Mouse (Mus musculus): ENCODE data around the gene Sept6. TPM values are rescaled to one million over a fixed set of nuclear protein-coding genes. Genes with fewer than 3 reads are reported as not detected.

The Sept6 gene
- total and polyA plus RNA-seq, 3 experiments, result 10.7 to 52.4 (median 16.0) TPM

- Histone ChIP-seq H3K36me3 (replicated peaks) (no peaks in the 10 kb centered on the region), H3K27me3 (ENCODE audit: insufficient read depth, low read length) (peaks cover 16% of the 10 kb centered on the region)
- ATAC-seq (ENCODE audit: extremely low read depth, insufficient number of reproducible peaks, low FRiP score, poor library complexity, severe bottlenecking), result no peak
Observed at GRCm38 (mm10) chrX:37013870-37014269, 22.3 kb upstream of the Sept6 start.

GRCm38 (mm10) chrX:36991039-36991438, 555 bp downstream of the Sept6 start:
- ATAC-seq (ENCODE audit: extremely low read depth, insufficient number of reproducible peaks, low FRiP score, poor library complexity, severe bottlenecking) (no peak), DNase-seq (ENCODE audit: low spot score) (peak; percentile 4)
- Histone ChIP-seq H3K36me3 (replicated peaks) (peaks cover 6% of the 10 kb centered on the region), H3K4me1 (ENCODE audit: insufficient read depth, low read depth, low read length) (peaks cover 35% of the 10 kb centered on the region), H3K27me3 (ENCODE audit: insufficient read depth, low read length) (no peaks in the 10 kb centered on the region; the same call in 1 of the 2 replicates), H3K4me3 (ENCODE audit: low read depth, low read length) (no peak overlapping the region), H3K9me3 (replicated peaks) (no peaks in the 10 kb centered on the region)
- TF ChIP-seq TAL1 (conservative IDR thresholded peaks at IDR 0.05; ENCODE audit: low read depth, low read length), result no peak
- no peak for TF ChIP-seq CTCF (IDR thresholded peaks at IDR 0.05; ENCODE audit: low read depth, low read length)
- no peak for TF ChIP-seq POLR2AphosphoS5 (IDR thresholded peaks at IDR 0.05; ENCODE audit: insufficient replicate concordance, low read depth, low read length)
- no peak for TF ChIP-seq GATA1 (IDR thresholded peaks at IDR 0.05; ENCODE audit: borderline replicate concordance, low read length)
- TF ChIP-seq GATA2 (IDR thresholded peaks at IDR 0.05; ENCODE audit: borderline replicate concordance, low read depth, low read length), result no peak

More at GRCm38 (mm10) chrX:37013870-37014269, 22.3 kb upstream of the Sept6 start:
- no peaks in the 10 kb centered on the region for H3K4me1 ChIP-seq (ENCODE audit: insufficient read depth, low read depth, low read length)
- H3K4me3 ChIP-seq (ENCODE audit: low read depth, low read length), result no peak overlapping the region
- no peak for TF ChIP-seq GATA2 (IDR thresholded peaks at IDR 0.05; ENCODE audit: borderline replicate concordance, low read depth, low read length)
- TF ChIP-seq CTCF (IDR thresholded peaks at IDR 0.05; ENCODE audit: low read depth, low read length), result no peak
- TF ChIP-seq TAL1 (conservative IDR thresholded peaks at IDR 0.05; ENCODE audit: low read depth, low read length), result no peak
- TF ChIP-seq POLR2AphosphoS5 (IDR thresholded peaks at IDR 0.05; ENCODE audit: insufficient replicate concordance, low read depth, low read length), result no peak
- TF ChIP-seq GATA1 (IDR thresholded peaks at IDR 0.05; ENCODE audit: borderline replicate concordance, low read length), result no peak
- H3K9me3 ChIP-seq (replicated peaks), result no peaks in the 10 kb centered on the region
- no peak for DNase-seq (ENCODE audit: low spot score)

- Histone ChIP-seq H3K27me3 (ENCODE audit: insufficient read depth, low read length) (no peaks in the 10 kb centered on the region), H3K9me3 (replicated peaks) (no peaks in the 10 kb centered on the region), H3K4me3 (ENCODE audit: low read depth, low read length) (peak overlapping the region; percentile 76), H3K36me3 (replicated peaks) (peaks cover 6% of the 10 kb centered on the region), H3K4me1 (ENCODE audit: insufficient read depth, low read depth, low read length) (peaks cover 43% of the 10 kb centered on the region)
- ATAC-seq (ENCODE audit: extremely low read depth, insufficient number of reproducible peaks, low FRiP score, poor library complexity, severe bottlenecking), result no peak
- peak; percentile 3 for DNase-seq (ENCODE audit: low spot score)
- no peak for TF ChIP-seq GATA2 (IDR thresholded peaks at IDR 0.05; ENCODE audit: borderline replicate concordance, low read depth, low read length)
- no peak for TF ChIP-seq POLR2AphosphoS5 (IDR thresholded peaks at IDR 0.05; ENCODE audit: insufficient replicate concordance, low read depth, low read length)
- TF ChIP-seq GATA1 (IDR thresholded peaks at IDR 0.05; ENCODE audit: borderline replicate concordance, low read length), result no peak
- no peak for TF ChIP-seq CTCF (IDR thresholded peaks at IDR 0.05; ENCODE audit: low read depth, low read length)
- no peak for TF ChIP-seq TAL1 (conservative IDR thresholded peaks at IDR 0.05; ENCODE audit: low read depth, low read length)
Observed at GRCm38 (mm10) chrX:36989752-36990404, 1.7 kb downstream of the Sept6 start.

GRCm38 (mm10) chrX:36989234-36989751, 2.3 kb downstream of the Sept6 start:
- ATAC-seq (ENCODE audit: extremely low read depth, insufficient number of reproducible peaks, low FRiP score, poor library complexity, severe bottlenecking), result peak; percentile 90
- Histone ChIP-seq H3K36me3 (replicated peaks) (peaks cover 6% of the 10 kb centered on the region), H3K4me3 (ENCODE audit: low read depth, low read length) (peak overlapping the region; percentile 76), H3K4me1 (ENCODE audit: insufficient read depth, low read depth, low read length) (peaks cover 43% of the 10 kb centered on the region), H3K9me3 (replicated peaks) (no peaks in the 10 kb centered on the region), H3K27me3 (ENCODE audit: insufficient read depth, low read length) (no peaks in the 10 kb centered on the region)
- TF ChIP-seq CTCF (IDR thresholded peaks at IDR 0.05; ENCODE audit: low read depth, low read length), result no peak
- no peak for TF ChIP-seq GATA1 (IDR thresholded peaks at IDR 0.05; ENCODE audit: borderline replicate concordance, low read length)
- TF ChIP-seq POLR2AphosphoS5 (IDR thresholded peaks at IDR 0.05; ENCODE audit: insufficient replicate concordance, low read depth, low read length), result no peak
- TF ChIP-seq GATA2 (IDR thresholded peaks at IDR 0.05; ENCODE audit: borderline replicate concordance, low read depth, low read length), result no peak
- no peak for TF ChIP-seq TAL1 (conservative IDR thresholded peaks at IDR 0.05; ENCODE audit: low read depth, low read length)
- DNase-seq (ENCODE audit: low spot score), result peak; percentile 45

- TF ChIP-seq TAL1 (conservative IDR thresholded peaks at IDR 0.05; ENCODE audit: low read depth, low read length) (no peak), POLR2AphosphoS5 (IDR thresholded peaks at IDR 0.05; ENCODE audit: insufficient replicate concordance, low read depth, low read length) (no peak), CTCF (IDR thresholded peaks at IDR 0.05; ENCODE audit: low read depth, low read length) (no peak), GATA2 (IDR thresholded peaks at IDR 0.05; ENCODE audit: borderline replicate concordance, low read depth, low read length) (no peak), GATA1 (IDR thresholded peaks at IDR 0.05; ENCODE audit: borderline replicate concordance, low read length) (no peak)
- H3K4me3 ChIP-seq (ENCODE audit: low read depth, low read length), result peak overlapping the region; percentile 76
- no peaks in the 10 kb centered on the region for H3K9me3 ChIP-seq (replicated peaks)
- H3K4me1 ChIP-seq (ENCODE audit: insufficient read depth, low read depth, low read length), result peaks cover 45% of the 10 kb centered on the region
- ATAC-seq (ENCODE audit: extremely low read depth, insufficient number of reproducible peaks, low FRiP score, poor library complexity, severe bottlenecking), result no peak; the same call in 1 of the 2 replicates
- peak; percentile 18 for DNase-seq (ENCODE audit: low spot score)
- H3K36me3 ChIP-seq (replicated peaks), result peaks cover 6% of the 10 kb centered on the region
- H3K27me3 ChIP-seq (ENCODE audit: insufficient read depth, low read length), result no peaks in the 10 kb centered on the region
Observed at GRCm38 (mm10) chrX:36988754-36989153, 2.8 kb downstream of the Sept6 start.

GRCm38 (mm10) chrX:36987851-36988250, 3.7 kb downstream of the Sept6 start:
- Histone ChIP-seq H3K4me3 (ENCODE audit: low read depth, low read length) (no peak overlapping the region), H3K36me3 (replicated peaks) (peaks cover 6% of the 10 kb centered on the region), H3K9me3 (replicated peaks) (no peaks in the 10 kb centered on the region), H3K27me3 (ENCODE audit: insufficient read depth, low read length) (no peaks in the 10 kb centered on the region), H3K4me1 (ENCODE audit: insufficient read depth, low read depth, low read length) (peaks cover 54% of the 10 kb centered on the region)
- no peak for ATAC-seq (ENCODE audit: extremely low read depth, insufficient number of reproducible peaks, low FRiP score, poor library complexity, severe bottlenecking)
- no peak for TF ChIP-seq TAL1 (conservative IDR thresholded peaks at IDR 0.05; ENCODE audit: low read depth, low read length)
- no peak for TF ChIP-seq GATA1 (IDR thresholded peaks at IDR 0.05; ENCODE audit: borderline replicate concordance, low read length)
- no peak for TF ChIP-seq GATA2 (IDR thresholded peaks at IDR 0.05; ENCODE audit: borderline replicate concordance, low read depth, low read length)
- no peak for TF ChIP-seq POLR2AphosphoS5 (IDR thresholded peaks at IDR 0.05; ENCODE audit: insufficient replicate concordance, low read depth, low read length)
- no peak for TF ChIP-seq CTCF (IDR thresholded peaks at IDR 0.05; ENCODE audit: low read depth, low read length)
- DNase-seq (ENCODE audit: low spot score), result no peak
